Mouse (Mus musculus) testis, adult 2 months (tissue): ENCODE results near the gene Mpv17.

Experiments used
- CTCF ChIP-seq: fragments of 200-500 bp; IDR thresholded peaks from 2 replicates; pipeline ENCODE4 v1.5.1; 2012; ENCODE audit warnings: low read depth, mild to moderate bottlenecking, inconsistent platforms, low read length, moderate library complexity; ENCODE audit not compliant: control insufficient read depth, insufficient read depth, insufficient replicate concordance
- POLR2A ChIP-seq: fragments of 200-500 bp; IDR thresholded peaks from 2 replicates; pipeline ENCODE4 v1.6.1; 2012; ENCODE audit warnings: low read depth, mild to moderate bottlenecking, inconsistent platforms, low read length, moderate library complexity; ENCODE audit not compliant: control insufficient read depth

DNA sequence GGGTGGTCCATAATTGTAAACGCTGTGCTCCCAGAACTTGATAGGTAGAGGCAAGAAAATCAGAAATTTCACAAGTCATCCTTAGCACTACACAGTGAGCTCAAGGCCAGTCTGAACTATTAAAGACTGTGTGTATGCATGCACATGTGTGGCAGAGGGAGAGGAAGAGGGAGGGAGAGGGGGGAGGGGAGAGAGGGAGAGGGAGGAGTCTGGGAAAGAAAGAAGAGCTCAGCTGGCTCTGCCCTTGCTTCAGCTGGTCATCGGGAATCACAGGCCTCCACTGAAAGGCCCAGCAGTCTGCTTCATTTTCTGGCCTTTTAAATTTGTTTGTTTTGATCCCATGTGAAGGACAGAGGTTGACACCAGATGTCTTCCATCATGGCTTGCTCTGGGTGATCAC lies 30.6 kb downstream of the Mpv17 start:
- TF ChIP-seq POLR2A (no peak), CTCF (no peak)
